Mouse (Mus musculus): ENCODE results near the gene Hkdc1. TPM values are rescaled to one million over a fixed set of nuclear protein-coding genes. Genes with fewer than 3 reads are reported as not detected.

Hkdc1 gene
- total and polyA plus RNA-seq, 2 experiments, result 0.18 TPM; not detected in 1

- Histone ChIP-seq H3K79me2 (ENCODE audit: control insufficient read depth, insufficient read depth, low read length) (no peaks in the 10 kb centered on the region), H3K4me1 (ENCODE audit: control insufficient read depth, insufficient read depth, low read length) (no peaks in the 10 kb centered on the region), H3K36me3 (ENCODE audit: control insufficient read depth, insufficient read depth, low read length) (no peaks in the 10 kb centered on the region), H3K27me3 (ENCODE audit: control insufficient read depth, insufficient read depth, low read length) (no peaks in the 10 kb centered on the region), H3K4me3 (ENCODE audit: insufficient read depth, low read depth, low read length) (no peak overlapping the region), H3K27ac (replicated peaks; ENCODE audit: insufficient read depth, low read depth, low read length) (no peak overlapping the region), H3K9ac (ENCODE audit: low read depth, low read length) (no peak overlapping the region)
- TF ChIP-seq CTCF (IDR thresholded peaks at IDR 0.05; ENCODE audit: low read depth, low read length) (peak; percentile 90), POLR2A (IDR thresholded peaks at IDR 0.05; ENCODE audit: extremely low read depth, insufficient read depth, low read length) (no peak)
- WGBS, result 18% methylated on average over 5 of the region's 5 CpGs
- peak; percentile 11 for DNase-seq (ENCODE audit: extremely low read depth, low read depth, low spot score)
Measured at GRCm38 (mm10) chr10:62410943-62411342, 11.3 kb downstream of the Hkdc1 start.

GRCm38 (mm10) chr10:62404901-62405300 lies 17.4 kb downstream of the Hkdc1 start:
- Histone ChIP-seq H3K27me3 (ENCODE audit: control insufficient read depth, insufficient read depth, low read length) (no peaks in the 10 kb centered on the region), H3K4me1 (ENCODE audit: control insufficient read depth, insufficient read depth, low read length) (no peaks in the 10 kb centered on the region), H3K36me3 (ENCODE audit: control insufficient read depth, insufficient read depth, low read length) (no peaks in the 10 kb centered on the region), H3K4me3 (ENCODE audit: insufficient read depth, low read depth, low read length) (no peak overlapping the region), H3K79me2 (ENCODE audit: control insufficient read depth, insufficient read depth, low read length) (no peaks in the 10 kb centered on the region), H3K9ac (ENCODE audit: low read depth, low read length) (no peak overlapping the region), H3K27ac (replicated peaks; ENCODE audit: insufficient read depth, low read depth, low read length) (no peak overlapping the region)
- no peak for DNase-seq (ENCODE audit: extremely low read depth, low read depth, low spot score)
- WGBS, result 78% methylated on average over 14 of the region's 14 CpGs
- TF ChIP-seq CTCF (IDR thresholded peaks at IDR 0.05; ENCODE audit: low read depth, low read length), result no peak
- no peak for TF ChIP-seq POLR2A (IDR thresholded peaks at IDR 0.05; ENCODE audit: extremely low read depth, insufficient read depth, low read length)

GRCm38 (mm10) chr10:62401641-62402111 lies 20.6 kb downstream of the Hkdc1 start:
- H3K27ac ChIP-seq (replicated peaks; ENCODE audit: insufficient read depth, low read depth, low read length), result no peak overlapping the region
- no peaks in the 10 kb centered on the region for H3K4me1 ChIP-seq (ENCODE audit: control insufficient read depth, insufficient read depth, low read length)
- H3K4me3 ChIP-seq (ENCODE audit: insufficient read depth, low read depth, low read length), result no peak overlapping the region
- WGBS, result 85% methylated on average over 19 of the region's 19 CpGs
- no peaks in the 10 kb centered on the region for H3K36me3 ChIP-seq (ENCODE audit: control insufficient read depth, insufficient read depth, low read length)
- H3K27me3 ChIP-seq (ENCODE audit: control insufficient read depth, insufficient read depth, low read length), result no peaks in the 10 kb centered on the region
- no peak for DNase-seq (ENCODE audit: extremely low read depth, low read depth, low spot score)
- no peak overlapping the region for H3K9ac ChIP-seq (ENCODE audit: low read depth, low read length)
- H3K79me2 ChIP-seq (ENCODE audit: control insufficient read depth, insufficient read depth, low read length), result no peaks in the 10 kb centered on the region
- TF ChIP-seq POLR2A (IDR thresholded peaks at IDR 0.05; ENCODE audit: extremely low read depth, insufficient read depth, low read length), result no peak

GRCm38 (mm10) chr10:62383011-62383410 lies 39.3 kb downstream of the Hkdc1 start:
- H3K79me2 ChIP-seq (ENCODE audit: control insufficient read depth, insufficient read depth, low read length), result no peaks in the 10 kb centered on the region
- H3K36me3 ChIP-seq (ENCODE audit: control insufficient read depth, insufficient read depth, low read length), result no peaks in the 10 kb centered on the region
- H3K4me3 ChIP-seq (ENCODE audit: insufficient read depth, low read depth, low read length), result no peak overlapping the region
- H3K4me1 ChIP-seq (ENCODE audit: control insufficient read depth, insufficient read depth, low read length), result no peaks in the 10 kb centered on the region
- TF ChIP-seq POLR2A (IDR thresholded peaks at IDR 0.05; ENCODE audit: extremely low read depth, insufficient read depth, low read length), result no peak
- TF ChIP-seq CTCF (IDR thresholded peaks at IDR 0.05; ENCODE audit: low read depth, low read length), result no peak
- WGBS, result 77% methylated on average over 3 of the region's 3 CpGs
- H3K27me3 ChIP-seq (ENCODE audit: control insufficient read depth, insufficient read depth, low read length), result no peaks in the 10 kb centered on the region
- no peak for DNase-seq (ENCODE audit: extremely low read depth, low read depth, low spot score)
- no peak overlapping the region for H3K27ac ChIP-seq (replicated peaks; ENCODE audit: insufficient read depth, low read depth, low read length)
- no peak overlapping the region for H3K9ac ChIP-seq (ENCODE audit: low read depth, low read length)

- Histone ChIP-seq H3K27me3 (ENCODE audit: control insufficient read depth, insufficient read depth, low read length) (no peaks in the 10 kb centered on the region), H3K9ac (ENCODE audit: low read depth, low read length) (no peak overlapping the region), H3K4me1 (ENCODE audit: control insufficient read depth, insufficient read depth, low read length) (no peaks in the 10 kb centered on the region), H3K36me3 (ENCODE audit: control insufficient read depth, insufficient read depth, low read length) (no peaks in the 10 kb centered on the region), H3K79me2 (ENCODE audit: control insufficient read depth, insufficient read depth, low read length) (no peaks in the 10 kb centered on the region), H3K27ac (replicated peaks; ENCODE audit: insufficient read depth, low read depth, low read length) (no peak overlapping the region), H3K4me3 (ENCODE audit: insufficient read depth, low read depth, low read length) (no peak overlapping the region)
- TF ChIP-seq POLR2A (IDR thresholded peaks at IDR 0.05; ENCODE audit: extremely low read depth, insufficient read depth, low read length) (no peak), CTCF (IDR thresholded peaks at IDR 0.05; ENCODE audit: low read depth, low read length) (peak; percentile 27; the same call in 1 of the 2 replicates)
- DNase-seq (ENCODE audit: extremely low read depth, low read depth, low spot score), result no peak
Measured at GRCm38 (mm10) chr10:62380936-62381335, 41.4 kb downstream of the Hkdc1 start.

- H3K9ac ChIP-seq (ENCODE audit: low read depth, low read length), result no peak within 1 kb of the TSS
- no peak within 1 kb of the TSS for H3K4me3 ChIP-seq (ENCODE audit: insufficient read depth, low read depth, low read length)
- WGBS, result 56% methylated on average over 1 of the region's 1 CpGs
- H3K79me2 ChIP-seq (ENCODE audit: control insufficient read depth, insufficient read depth, low read length), result no peaks in the 10 kb centered on the region
- TF ChIP-seq CTCF (IDR thresholded peaks at IDR 0.05; ENCODE audit: low read depth, low read length) (no peak), POLR2A (IDR thresholded peaks at IDR 0.05; ENCODE audit: extremely low read depth, insufficient read depth, low read length) (no peak)
- H3K4me1 ChIP-seq (ENCODE audit: control insufficient read depth, insufficient read depth, low read length), result no peaks in the 10 kb centered on the region
- no peaks in the 10 kb centered on the region for H3K27me3 ChIP-seq (ENCODE audit: control insufficient read depth, insufficient read depth, low read length)
- no peak for DNase-seq (ENCODE audit: extremely low read depth, low read depth, low spot score)
- H3K36me3 ChIP-seq (ENCODE audit: control insufficient read depth, insufficient read depth, low read length), result no peaks in the 10 kb centered on the region
- H3K27ac ChIP-seq (replicated peaks; ENCODE audit: insufficient read depth, low read depth, low read length), result no peak within 1 kb of the TSS
Measured at GRCm38 (mm10) chr10:62379808-62380207, 42.5 kb downstream of the Hkdc1 start, which contains the start of gene Hk1. Gene Hk1, minus strand, starts transcription at chr10:62379908.
